Mouse (Mus musculus) embryonic fibroblast, embryonic 13.5 days (primary cell): ENCODE measurements around the gene 2510039O18Rik.

Source experiments
- CTCF ChIP-seq: IDR thresholded peaks from 2 replicates; pipeline ENCODE4 v1.5.1; 2011; ENCODE audit warnings: mild to moderate bottlenecking, control low read depth, low read length, moderate library complexity, borderline replicate concordance; ENCODE audit not compliant: insufficient read depth
- POLR2A ChIP-seq: IDR thresholded peaks from 2 replicates; pipeline ENCODE4 v1.6.1; 2011; ENCODE audit warnings: low read depth, mild to moderate bottlenecking, control low read depth, low read length, moderate library complexity

DNA sequence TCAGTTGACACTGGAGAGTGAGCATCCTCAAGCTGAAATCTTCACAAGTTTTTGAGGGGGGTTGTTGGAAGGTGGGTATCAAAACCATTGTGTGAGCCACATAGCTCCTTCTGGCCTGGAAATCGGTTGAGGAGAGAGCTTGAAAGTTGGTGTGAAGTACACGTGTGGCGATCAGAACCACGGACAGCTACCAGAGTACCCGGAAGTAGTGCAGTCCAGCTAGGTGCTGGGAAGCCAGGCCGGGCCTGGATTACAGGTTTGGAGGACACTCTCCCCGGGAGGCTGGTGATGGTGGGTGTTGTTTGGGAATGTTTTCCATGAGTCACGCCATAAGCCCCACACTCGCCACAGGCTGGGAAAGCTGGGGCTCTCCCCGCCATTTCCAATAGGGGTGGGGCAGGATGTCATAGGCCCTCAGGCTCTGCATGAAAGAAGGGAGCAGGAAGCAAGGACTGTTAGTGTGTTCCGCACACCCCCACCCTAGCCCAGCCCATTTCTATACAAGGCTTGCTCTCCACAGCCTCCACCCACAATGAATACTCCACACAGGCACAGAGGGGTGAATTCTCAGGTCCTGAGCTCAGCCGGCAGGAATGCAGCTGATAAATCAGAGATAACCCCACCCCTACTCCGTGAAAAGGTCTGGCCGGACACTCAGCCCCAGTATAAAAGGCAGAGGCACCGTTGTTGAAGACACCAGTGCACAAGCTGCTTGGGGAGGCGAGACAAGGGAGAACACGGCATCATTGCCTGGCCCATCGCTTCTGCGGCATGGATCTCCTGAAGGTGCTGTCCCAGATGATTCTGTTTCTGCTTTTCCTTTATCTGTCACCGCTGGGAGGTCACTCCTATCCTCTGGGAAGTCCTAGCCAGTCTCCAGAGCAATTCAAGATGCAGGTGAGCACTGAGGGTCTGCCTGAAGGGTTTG, 44.8 kb downstream of the 2510039O18Rik start, which contains the start of gene Nppb:
- no peak for TF ChIP-seq CTCF
- TF ChIP-seq POLR2A: no peak; the same call in 1 of the 2 replicates
